Mouse (Mus musculus): ENCODE data around the gene P2ry12.
A peak's percentile ranks its signal among the peaks of the same experiment; 100 is the strongest.

Gene P2ry12

GRCm38 (mm10) chr3:59262704-59263103 is at the start of gene P2ry12:
TSS of gene P2ry12 (minus strand) at chr3:59262871.
- DNase-seq (ENCODE audit: low read depth), result no peak

DNA sequence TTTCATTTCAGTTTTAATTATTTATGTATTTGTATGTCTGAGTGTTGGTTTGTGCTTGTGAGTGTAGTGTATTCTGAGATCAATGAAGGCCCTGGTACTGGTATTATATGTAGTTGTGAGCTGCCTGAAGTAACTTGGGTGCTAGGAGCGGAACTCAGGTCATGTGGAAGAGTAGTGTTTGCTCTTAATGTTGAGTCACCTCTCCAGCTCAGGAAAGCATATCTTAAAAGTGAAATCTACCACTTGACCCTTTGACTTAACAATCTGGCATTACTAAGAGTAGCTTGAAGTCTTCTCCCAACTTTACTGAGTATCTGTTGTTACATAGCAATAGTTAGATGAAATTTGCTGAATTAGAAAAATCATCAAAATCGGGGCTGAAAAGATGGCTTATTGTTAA is 42.8 kb upstream of the P2ry12 start:
- no peak for DNase-seq (ENCODE audit: low read depth)

DNA sequence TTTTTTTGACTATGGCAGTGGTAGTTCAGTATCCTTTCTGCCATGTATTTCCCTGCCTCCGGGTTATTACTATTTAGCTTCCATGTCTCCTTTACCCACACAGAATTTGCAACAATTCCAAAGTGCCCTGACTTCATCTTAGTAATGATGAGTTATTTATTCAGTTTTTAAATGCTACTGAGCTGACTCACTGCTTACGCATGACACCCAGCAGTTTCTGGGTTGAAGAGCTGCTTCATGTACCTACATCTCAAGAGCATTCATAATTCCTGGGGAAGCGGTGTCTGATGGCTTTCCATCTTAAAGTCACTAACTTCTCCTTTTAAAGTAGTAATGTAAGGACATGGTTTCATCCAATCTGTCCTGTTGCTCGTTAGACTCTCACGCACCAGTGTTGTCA is 42.3 kb upstream of the P2ry12 start:
- DNase-seq (ENCODE audit: low read depth), result no peak

DNA sequence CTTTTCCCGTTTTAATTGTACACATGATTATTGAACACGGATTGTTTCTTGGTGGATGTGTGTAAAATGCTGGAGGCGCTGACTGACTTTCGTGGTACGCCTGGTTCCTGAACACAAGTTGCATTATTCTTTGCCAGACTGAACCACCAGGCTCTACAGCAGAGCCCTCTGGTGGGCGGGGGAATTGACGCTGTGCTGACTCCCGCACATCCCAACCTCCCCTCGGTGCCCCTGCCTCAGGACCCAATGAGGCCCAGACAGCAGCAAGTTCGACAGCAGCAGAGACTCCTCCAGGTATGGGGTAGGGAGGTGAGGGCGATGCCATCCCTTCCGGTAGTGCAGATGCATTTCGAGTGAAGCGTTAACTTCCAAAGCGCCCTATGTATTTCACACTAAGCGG is 35.0 kb upstream of the P2ry12 start:
- no peak for DNase-seq (ENCODE audit: low read depth)

- peak; percentile 96 for DNase-seq (ENCODE audit: low read depth)
Observed at GRCm38 (mm10) chr3:59296563-59297130, 34.0 kb upstream of the P2ry12 start.

- DNase-seq (ENCODE audit: low read depth), result peak; percentile 86
Observed at GRCm38 (mm10) chr3:59295699-59296562, 33.3 kb upstream of the P2ry12 start.

DNA sequence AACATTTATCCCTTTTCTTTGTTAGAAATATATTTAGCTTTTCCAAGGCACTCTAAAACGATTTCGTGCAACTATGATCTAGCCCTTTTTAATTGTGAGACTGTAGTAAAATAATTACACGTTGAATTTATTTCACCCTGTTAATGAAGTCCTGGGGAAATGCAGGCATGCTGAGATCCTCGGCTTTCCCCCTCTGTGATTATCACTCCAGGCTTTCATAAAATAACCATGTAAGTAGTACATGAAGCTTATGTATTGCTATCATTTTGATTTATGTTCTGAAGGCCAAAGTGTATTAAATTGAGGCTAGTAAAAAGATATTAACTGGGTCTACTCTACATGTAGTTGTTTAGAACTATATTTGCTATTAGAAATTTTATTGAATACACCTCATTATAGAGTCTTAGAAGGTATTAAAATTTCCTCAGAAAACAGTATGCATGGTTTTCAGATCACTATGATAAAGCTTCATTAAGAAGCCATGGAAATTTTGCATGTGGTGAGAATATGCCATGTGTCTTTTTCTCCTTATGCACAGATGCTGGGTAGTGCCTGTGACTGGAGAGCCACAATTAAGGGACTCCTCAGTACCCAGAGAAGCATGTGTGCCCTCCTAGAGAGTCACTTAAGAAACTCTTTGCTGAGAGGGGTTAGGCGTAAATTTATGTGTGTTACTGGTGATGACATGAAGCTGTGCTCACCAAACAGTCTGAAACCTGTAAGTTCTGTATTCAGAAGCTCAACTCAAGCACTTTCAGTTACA is 30.9 kb upstream of the P2ry12 start:
- no peak for DNase-seq (ENCODE audit: low read depth)

DNA sequence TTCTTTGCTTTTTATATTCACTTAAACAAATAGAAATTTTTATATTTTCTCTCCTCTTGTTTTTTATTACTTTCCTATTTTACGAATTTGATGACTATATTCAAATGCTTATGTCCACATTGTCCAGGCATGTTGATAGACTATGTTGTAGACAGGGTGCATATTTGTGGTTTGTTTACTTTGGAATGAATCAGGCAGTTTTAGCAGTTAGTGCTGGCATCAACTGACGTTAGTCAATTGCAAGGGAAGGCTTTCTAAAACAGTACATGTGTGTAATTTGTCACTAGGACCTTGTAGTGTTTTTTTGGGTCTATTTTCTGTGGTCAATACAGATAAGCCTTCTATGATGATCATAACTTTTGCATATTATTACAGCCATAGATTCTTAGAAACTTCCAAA is 27.9 kb upstream of the P2ry12 start:
- peak; percentile 88 for DNase-seq (ENCODE audit: low read depth)

- DNase-seq (ENCODE audit: low read depth), result no peak
Observed at GRCm38 (mm10) chr3:59278620-59279019, 15.9 kb upstream of the P2ry12 start.

DNA sequence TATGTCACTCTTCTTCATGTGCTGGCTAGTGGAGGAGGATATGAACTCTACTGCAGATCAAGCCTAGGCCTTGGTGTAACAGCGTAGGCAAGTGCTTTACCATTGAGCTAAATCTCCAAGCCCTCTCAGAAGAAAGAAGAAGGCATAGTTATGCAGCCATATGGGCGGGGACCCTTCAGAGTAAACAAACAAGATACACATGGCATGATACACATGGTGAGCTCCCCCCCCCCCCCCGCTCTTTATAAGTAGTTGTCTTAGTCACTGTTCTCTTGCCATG is 15.5 kb upstream of the P2ry12 start:
- DNase-seq (ENCODE audit: low read depth), result no peak

- no peak for DNase-seq (ENCODE audit: low read depth)
Observed at GRCm38 (mm10) chr3:59277502-59278253, 15.0 kb upstream of the P2ry12 start.

- DNase-seq (ENCODE audit: low read depth), result no peak
Observed at GRCm38 (mm10) chr3:59270811-59271210, 8.1 kb upstream of the P2ry12 start.

DNA sequence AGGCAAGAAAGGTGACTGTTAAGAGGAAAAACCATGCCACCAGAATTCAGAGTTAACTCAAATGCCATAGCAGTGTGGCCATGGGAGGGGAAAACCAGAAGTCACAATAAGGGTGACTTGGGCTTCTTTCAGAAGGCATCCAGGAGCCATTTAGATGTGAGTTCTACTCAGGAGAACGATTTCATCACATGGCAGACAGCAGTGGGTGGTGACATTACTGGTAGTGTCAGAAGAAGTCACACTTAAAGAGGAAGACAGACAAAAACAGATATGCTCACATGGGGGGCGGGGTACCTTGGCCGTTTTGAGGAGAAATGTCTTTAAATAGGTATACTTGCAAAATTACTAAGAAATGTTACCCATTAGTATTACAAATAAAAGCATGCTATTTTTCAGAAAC is 1.3 kb upstream of the P2ry12 start:
- no peak for DNase-seq (ENCODE audit: low read depth)

- no peak for DNase-seq (ENCODE audit: low read depth)
Observed at GRCm38 (mm10) chr3:59263417-59263816, 746 bp upstream of the P2ry12 start.

DNA sequence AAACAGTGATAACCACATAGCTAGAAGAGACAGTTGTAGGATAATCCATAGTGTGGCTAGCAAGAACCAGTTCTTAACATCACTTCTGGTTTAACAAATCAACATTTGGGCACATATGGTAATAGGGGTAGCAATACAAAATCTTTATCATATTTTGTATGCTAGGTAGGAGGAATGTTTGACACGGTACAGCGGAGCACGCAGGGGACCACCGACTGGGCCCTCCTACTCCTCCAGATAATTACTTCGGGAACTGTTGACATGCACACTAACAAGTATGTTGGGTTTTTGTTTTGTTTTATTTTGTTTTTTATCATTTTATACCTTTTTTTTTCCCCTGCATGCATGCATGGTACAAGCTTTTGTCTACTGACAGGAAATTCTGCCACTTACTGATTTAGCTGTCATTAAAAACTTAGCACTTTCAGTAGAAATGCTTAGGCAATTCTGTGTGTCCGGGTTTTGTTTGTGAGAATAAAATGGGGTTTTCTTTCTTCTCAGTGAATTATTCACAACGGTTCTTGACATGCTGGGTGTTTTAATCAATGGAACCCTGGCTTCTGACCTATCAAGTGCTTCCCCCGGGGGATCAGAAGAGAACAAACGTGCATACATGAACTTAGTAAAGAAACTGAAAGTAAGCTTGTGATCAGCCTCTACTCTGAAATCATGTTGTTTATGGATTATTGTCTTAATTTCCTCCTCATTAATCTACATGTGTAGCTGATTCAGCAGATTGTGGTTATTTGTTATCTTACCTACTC is 780 bp downstream of the P2ry12 start:
- DNase-seq (ENCODE audit: low read depth), result no peak

GRCm38 (mm10) chr3:59260745-59261144 is 1.9 kb downstream of the P2ry12 start:
- DNase-seq (ENCODE audit: low read depth), result no peak

GRCm38 (mm10) chr3:59257740-59258664 is 4.7 kb downstream of the P2ry12 start:
- DNase-seq (ENCODE audit: low read depth), result peak; percentile 26

- no peak for DNase-seq (ENCODE audit: low read depth)
Observed at GRCm38 (mm10) chr3:59250454-59250853, 12.2 kb downstream of the P2ry12 start.

DNA sequence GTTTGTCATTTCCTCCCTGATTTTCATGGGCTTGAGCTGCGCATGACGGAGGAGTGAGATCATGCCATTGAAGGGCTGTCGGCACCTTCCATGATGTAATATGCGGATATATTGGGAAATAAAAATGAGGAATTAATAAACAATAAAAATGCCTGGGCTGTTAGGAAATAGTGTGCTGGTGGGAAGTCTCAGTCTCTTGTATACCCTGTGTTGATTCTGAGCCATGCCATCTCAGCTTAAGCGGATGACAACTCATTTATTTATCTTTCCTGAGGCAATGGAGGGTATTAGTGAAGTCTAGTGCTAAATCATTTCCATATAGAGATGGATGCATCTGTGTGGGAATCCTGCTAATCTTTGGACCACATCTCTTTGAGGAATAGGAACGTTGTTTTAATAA is 14.6 kb downstream of the P2ry12 start:
- peak; percentile 51 for DNase-seq (ENCODE audit: low read depth)

DNA sequence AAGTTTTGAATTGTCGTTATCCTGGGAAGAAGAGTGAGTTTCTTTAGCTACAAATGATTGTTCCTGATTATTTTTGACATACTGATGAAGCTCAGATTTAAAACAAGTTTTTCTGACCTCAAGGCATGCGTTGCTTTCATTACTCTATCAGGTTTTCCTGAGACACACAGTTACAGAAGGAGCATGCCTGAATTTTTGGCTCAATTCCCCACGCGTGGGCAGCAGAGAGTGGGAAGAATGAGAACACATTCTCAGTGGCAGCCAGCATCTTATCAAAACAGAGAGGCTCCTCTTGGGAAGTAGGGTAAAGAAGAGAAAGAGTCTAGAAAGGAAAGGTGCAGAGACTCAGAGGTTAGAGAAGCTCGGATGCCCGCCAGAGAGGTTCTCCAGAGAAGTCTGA is 19.3 kb downstream of the P2ry12 start:
- peak; percentile 52 for DNase-seq (ENCODE audit: low read depth)

GRCm38 (mm10) chr3:59234878-59235277 is 27.8 kb downstream of the P2ry12 start:
- DNase-seq (ENCODE audit: low read depth), result no peak

All from NIH3T3 (cell line).